Mouse (Mus musculus): ENCODE measurements at regions not wholly inside any gene's neighbourhood (a gene's known extent, or its start where the extent isn't known, plus 50 kb on each side); places are given as distances from the start of the nearest gene placed in this dataset.

- Histone ChIP-seq H3K4me3 (ENCODE audit: low read depth, low read length) (no peak overlapping the region), H3K4me1 (ENCODE audit: control insufficient read depth, insufficient read depth, low read length) (no peaks in the 10 kb centered on the region), H3K27me3 (replicated peaks; ENCODE audit: control insufficient read depth, insufficient read depth, low read length) (no peaks in the 10 kb centered on the region), H3K9me3 (ENCODE audit: control insufficient read depth, low read length) (no peaks in the 10 kb centered on the region), H3K4me2 (ENCODE audit: low read depth, low read length) (no peak overlapping the region), H3K27ac (replicated peaks; ENCODE audit: low read depth, low read length) (no peak overlapping the region), H3K36me3 (ENCODE audit: control insufficient read depth, insufficient read depth, low read length) (no peaks in the 10 kb centered on the region), H3K9ac (ENCODE audit: low read depth, low read length) (no peak overlapping the region)
- ATAC-seq (ENCODE audit: low read depth) (no peak), DNase-seq (ENCODE audit: low spot score) (no peak)
- WGBS, result 63% methylated on average over 8 of the region's 8 CpGs
Measured at GRCm38 (mm10) chr7:113621316-113621715, 107.7 kb downstream of the Far1 start.

- DNase-seq (ENCODE audit: low spot score), result no peak
- WGBS, result 59% methylated on average over 13 of the region's 13 CpGs
Measured at GRCm38 (mm10) chr7:113621898-113622510, 108.4 kb downstream of the Far1 start.

GRCm38 (mm10) chr7:113623296-113623695, 109.7 kb downstream of the Far1 start:
- Histone ChIP-seq H3K36me3 (ENCODE audit: control insufficient read depth, insufficient read depth, low read length) (no peaks in the 10 kb centered on the region), H3K4me2 (ENCODE audit: low read depth, low read length) (no peak overlapping the region), H3K4me1 (ENCODE audit: control insufficient read depth, insufficient read depth, low read length) (no peaks in the 10 kb centered on the region), H3K9ac (ENCODE audit: low read depth, low read length) (no peak overlapping the region), H3K27me3 (replicated peaks; ENCODE audit: control insufficient read depth, insufficient read depth, low read length) (no peaks in the 10 kb centered on the region), H3K27ac (replicated peaks; ENCODE audit: low read depth, low read length) (no peak overlapping the region), H3K9me3 (ENCODE audit: control insufficient read depth, low read length) (no peaks in the 10 kb centered on the region), H3K4me3 (ENCODE audit: low read depth, low read length) (no peak overlapping the region)
- no peak for DNase-seq (ENCODE audit: low spot score)
- WGBS, result 68% methylated on average over 4 of the region's 4 CpGs
- ATAC-seq (ENCODE audit: low read depth), result no peak

More at GRCm38 (mm10) chr7:113621898-113622510, 108.4 kb downstream of the Far1 start:
- Histone ChIP-seq H3K9me3 (ENCODE audit: control insufficient read depth, low read length) (no peaks in the 10 kb centered on the region), H3K4me2 (ENCODE audit: low read depth, low read length) (no peak overlapping the region), H3K27me3 (replicated peaks; ENCODE audit: control insufficient read depth, insufficient read depth, low read length) (no peaks in the 10 kb centered on the region), H3K4me1 (ENCODE audit: control insufficient read depth, insufficient read depth, low read length) (no peaks in the 10 kb centered on the region), H3K4me3 (ENCODE audit: low read depth, low read length) (no peak overlapping the region), H3K9ac (ENCODE audit: low read depth, low read length) (no peak overlapping the region), H3K27ac (replicated peaks; ENCODE audit: low read depth, low read length) (no peak overlapping the region), H3K36me3 (ENCODE audit: control insufficient read depth, insufficient read depth, low read length) (no peaks in the 10 kb centered on the region)
- no peak for ATAC-seq (ENCODE audit: low read depth)

- H3K4me3 ChIP-seq (ENCODE audit: low read depth, low read length), result no peak overlapping the region
- H3K27me3 ChIP-seq (replicated peaks; ENCODE audit: control insufficient read depth, insufficient read depth, low read length), result no peaks in the 10 kb centered on the region
- no peak overlapping the region for H3K27ac ChIP-seq (replicated peaks; ENCODE audit: low read depth, low read length)
- no peak overlapping the region for H3K9ac ChIP-seq (ENCODE audit: low read depth, low read length)
- ATAC-seq (ENCODE audit: low read depth) (no peak), DNase-seq (ENCODE audit: low spot score) (no peak)
- 87% methylated on average over 6 of the region's 6 CpGs for WGBS
- no peak overlapping the region for H3K4me2 ChIP-seq (ENCODE audit: low read depth, low read length)
- no peaks in the 10 kb centered on the region for H3K36me3 ChIP-seq (ENCODE audit: control insufficient read depth, insufficient read depth, low read length)
- H3K4me1 ChIP-seq (ENCODE audit: control insufficient read depth, insufficient read depth, low read length), result no peaks in the 10 kb centered on the region
- H3K9me3 ChIP-seq (ENCODE audit: control insufficient read depth, low read length), result no peaks in the 10 kb centered on the region
Measured at GRCm38 (mm10) chr7:113623962-113624361, 110.3 kb downstream of the Far1 start.

- Histone ChIP-seq H3K9me3 (ENCODE audit: control insufficient read depth, low read length) (no peaks in the 10 kb centered on the region), H3K4me1 (ENCODE audit: control insufficient read depth, insufficient read depth, low read length) (no peaks in the 10 kb centered on the region), H3K27ac (replicated peaks; ENCODE audit: low read depth, low read length) (no peak overlapping the region), H3K27me3 (replicated peaks; ENCODE audit: control insufficient read depth, insufficient read depth, low read length) (no peaks in the 10 kb centered on the region), H3K36me3 (ENCODE audit: control insufficient read depth, insufficient read depth, low read length) (no peaks in the 10 kb centered on the region), H3K9ac (ENCODE audit: low read depth, low read length) (no peak overlapping the region), H3K4me2 (ENCODE audit: low read depth, low read length) (no peak overlapping the region), H3K4me3 (ENCODE audit: low read depth, low read length) (no peak overlapping the region)
- DNase-seq (ENCODE audit: low spot score), result no peak
- ATAC-seq (ENCODE audit: low read depth), result no peak
Measured at GRCm38 (mm10) chr7:113626734-113627133, 113.1 kb downstream of the Far1 start.

GRCm38 (mm10) chr7:113637011-113637600, 123.5 kb downstream of the Far1 start:
- H3K4me3 ChIP-seq (ENCODE audit: low read depth, low read length), result no peak overlapping the region
- H3K27me3 ChIP-seq (replicated peaks; ENCODE audit: control insufficient read depth, insufficient read depth, low read length), result no peaks in the 10 kb centered on the region
- H3K9ac ChIP-seq (ENCODE audit: low read depth, low read length), result no peak overlapping the region
- H3K36me3 ChIP-seq (ENCODE audit: control insufficient read depth, insufficient read depth, low read length), result no peaks in the 10 kb centered on the region
- WGBS, result 87% methylated on average over 4 of the region's 4 CpGs
- H3K27ac ChIP-seq (replicated peaks; ENCODE audit: low read depth, low read length), result no peak overlapping the region
- DNase-seq (ENCODE audit: low spot score) (no peak), ATAC-seq (ENCODE audit: low read depth) (no peak)
- H3K4me2 ChIP-seq (ENCODE audit: low read depth, low read length), result no peak overlapping the region
- no peaks in the 10 kb centered on the region for H3K9me3 ChIP-seq (ENCODE audit: control insufficient read depth, low read length)
- no peaks in the 10 kb centered on the region for H3K4me1 ChIP-seq (ENCODE audit: control insufficient read depth, insufficient read depth, low read length)

- H3K27me3 ChIP-seq (replicated peaks; ENCODE audit: control insufficient read depth, insufficient read depth, low read length), result no peaks in the 10 kb centered on the region
- no peak overlapping the region for H3K9ac ChIP-seq (ENCODE audit: low read depth, low read length)
- no peaks in the 10 kb centered on the region for H3K9me3 ChIP-seq (ENCODE audit: control insufficient read depth, low read length)
- no peak for ATAC-seq (ENCODE audit: low read depth)
- no peak for DNase-seq (ENCODE audit: low spot score)
- no peaks in the 10 kb centered on the region for H3K4me1 ChIP-seq (ENCODE audit: control insufficient read depth, insufficient read depth, low read length)
- 68% methylated on average over 6 of the region's 6 CpGs for WGBS
- H3K36me3 ChIP-seq (ENCODE audit: control insufficient read depth, insufficient read depth, low read length), result no peaks in the 10 kb centered on the region
- no peak overlapping the region for H3K4me3 ChIP-seq (ENCODE audit: low read depth, low read length)
- no peak overlapping the region for H3K4me2 ChIP-seq (ENCODE audit: low read depth, low read length)
- H3K27ac ChIP-seq (replicated peaks; ENCODE audit: low read depth, low read length), result no peak overlapping the region
Measured at GRCm38 (mm10) chr7:113638098-113638497, 124.5 kb downstream of the Far1 start.

- Histone ChIP-seq H3K27me3 (replicated peaks; ENCODE audit: control insufficient read depth, insufficient read depth, low read length) (no peaks in the 10 kb centered on the region), H3K9ac (ENCODE audit: low read depth, low read length) (no peak overlapping the region), H3K4me2 (ENCODE audit: low read depth, low read length) (no peak overlapping the region), H3K4me1 (ENCODE audit: control insufficient read depth, insufficient read depth, low read length) (no peaks in the 10 kb centered on the region), H3K27ac (replicated peaks; ENCODE audit: low read depth, low read length) (no peak overlapping the region), H3K4me3 (ENCODE audit: low read depth, low read length) (no peak overlapping the region), H3K36me3 (ENCODE audit: control insufficient read depth, insufficient read depth, low read length) (no peaks in the 10 kb centered on the region), H3K9me3 (ENCODE audit: control insufficient read depth, low read length) (no peaks in the 10 kb centered on the region)
- ATAC-seq (ENCODE audit: low read depth) (no peak), DNase-seq (ENCODE audit: low spot score) (peak; percentile 38)
- WGBS, result 58% methylated on average over 7 of the region's 7 CpGs
Measured at GRCm38 (mm10) chr7:113642540-113642939, 123.3 kb upstream of the Spon1 start.

GRCm38 (mm10) chr7:113650631-113651030, 115.2 kb upstream of the Spon1 start:
- ATAC-seq (ENCODE audit: low read depth), result no peak
- Histone ChIP-seq H3K4me3 (ENCODE audit: low read depth, low read length) (no peak overlapping the region), H3K9me3 (ENCODE audit: control insufficient read depth, low read length) (no peaks in the 10 kb centered on the region), H3K9ac (ENCODE audit: low read depth, low read length) (no peak overlapping the region), H3K27ac (replicated peaks; ENCODE audit: low read depth, low read length) (no peak overlapping the region), H3K4me1 (ENCODE audit: control insufficient read depth, insufficient read depth, low read length) (no peaks in the 10 kb centered on the region), H3K4me2 (ENCODE audit: low read depth, low read length) (no peak overlapping the region), H3K27me3 (replicated peaks; ENCODE audit: control insufficient read depth, insufficient read depth, low read length) (no peaks in the 10 kb centered on the region), H3K36me3 (ENCODE audit: control insufficient read depth, insufficient read depth, low read length) (no peaks in the 10 kb centered on the region)
- no peak for DNase-seq (ENCODE audit: low spot score)
- WGBS, result 60% methylated on average over 2 of the region's 2 CpGs

Data from embryonic facial prominence, embryonic 14.5 days (tissue).